Mouse (Mus musculus): ENCODE measurements around the gene Zfp711. TPM values are rescaled to one million over a fixed set of nuclear protein-coding genes. Genes with fewer than 3 reads are reported as not detected.
A peak's percentile ranks its signal among the peaks of the same experiment; 100 is the strongest.

Zfp711 gene
- 7.7 and 9.0 TPM in 2 replicates for polyA plus RNA-seq (2015; fragmentation: Nextera tagmentation; extraction: Ambion mirVana)

- Histone ChIP-seq H3K9me3 (no peaks in the 10 kb centered on the region), H3K36me3 (no peaks in the 10 kb centered on the region), H3K4me3 (replicated peaks) (peak within 1 kb of the TSS; percentile 61), H3K27me3 (replicated peaks) (no peaks in the 10 kb centered on the region), H3K4me1 (replicated peaks) (no peaks in the 10 kb centered on the region), H3K4me2 (replicated peaks) (peak within 1 kb of the TSS; percentile 53), H3K27ac (peak within 1 kb of the TSS; percentile 60), H3K9ac (peak within 1 kb of the TSS; percentile 64)
- peak; percentile 97 for ATAC-seq
- WGBS = 21% methylated on average over 72 of the region's 79 CpGs
These were observed at the start of gene Zfp711 for GRCm38 (mm10) chrX:112600511-112601305. Zfp711 (plus strand) TSS chrX:112600526.

GRCm38 (mm10) chrX:112567716-112568115 lies 32.6 kb upstream of the Zfp711 start:
- 75% methylated on average over 2 of the region's 2 CpGs for WGBS
- Histone ChIP-seq H3K4me3 (replicated peaks) (no peak overlapping the region), H3K4me1 (replicated peaks) (no peaks in the 10 kb centered on the region), H3K27me3 (replicated peaks) (no peaks in the 10 kb centered on the region), H3K36me3 (no peaks in the 10 kb centered on the region), H3K27ac (no peak overlapping the region), H3K9me3 (no peaks in the 10 kb centered on the region), H3K4me2 (replicated peaks) (no peak overlapping the region), H3K9ac (no peak overlapping the region)
- ATAC-seq = no peak

GRCm38 (mm10) chrX:112601306-112602120 lies 1.2 kb downstream of the Zfp711 start:
- H3K4me2 ChIP-seq (replicated peaks) = peak overlapping the region; percentile 53
- no peaks in the 10 kb centered on the region for H3K27me3 ChIP-seq (replicated peaks)
- H3K36me3 ChIP-seq = no peaks in the 10 kb centered on the region
- ATAC-seq = peak; percentile 75
- H3K9ac ChIP-seq = peak overlapping the region; percentile 64
- peak overlapping the region; percentile 60 for H3K27ac ChIP-seq
- peak overlapping the region; percentile 61 for H3K4me3 ChIP-seq (replicated peaks)
- no peaks in the 10 kb centered on the region for H3K9me3 ChIP-seq
- H3K4me1 ChIP-seq (replicated peaks) = no peaks in the 10 kb centered on the region
- 14% methylated on average over 66 of the region's 81 CpGs for WGBS

- Histone ChIP-seq H3K27me3 (replicated peaks) (no peaks in the 10 kb centered on the region), H3K4me2 (replicated peaks) (no peak overlapping the region), H3K4me3 (replicated peaks) (no peak overlapping the region), H3K9ac (no peak overlapping the region), H3K9me3 (no peaks in the 10 kb centered on the region), H3K27ac (no peak overlapping the region), H3K4me1 (replicated peaks) (no peaks in the 10 kb centered on the region), H3K36me3 (no peaks in the 10 kb centered on the region)
- ATAC-seq = no peak
- 18% methylated on average over 1 of the region's 1 CpGs for WGBS
These were observed 75.2 kb downstream of the Zfp711 start for GRCm38 (mm10) chrX:112675525-112675924.

- no peak for ATAC-seq
- H3K27ac ChIP-seq = no peak overlapping the region
These were observed 80.3 kb downstream of the Zfp711 start for GRCm38 (mm10) chrX:112680605-112681004.

More at GRCm38 (mm10) chrX:112680605-112681004, 80.3 kb downstream of the Zfp711 start:
- Histone ChIP-seq H3K9ac (no peak overlapping the region), H3K4me2 (replicated peaks) (no peak overlapping the region), H3K4me1 (replicated peaks) (no peaks in the 10 kb centered on the region), H3K27me3 (replicated peaks) (no peaks in the 10 kb centered on the region), H3K9me3 (no peaks in the 10 kb centered on the region), H3K36me3 (no peaks in the 10 kb centered on the region), H3K4me3 (replicated peaks) (no peak overlapping the region)
- 43% methylated on average over 5 of the region's 5 CpGs for WGBS

Other genes starting within 250 kb of the Zfp711 start
- not detected in 2 replicates for gene Satl1, start 193.7 kb upstream of the Zfp711 start, polyA plus RNA-seq (2015; fragmentation: Nextera tagmentation; extraction: Ambion mirVana)
- gene 2010106E10Rik, start 105.3 kb upstream of the Zfp711 start, polyA plus RNA-seq (2015; fragmentation: Nextera tagmentation; extraction: Ambion mirVana) = 2.3 and 3.0 TPM in 2 replicates
- gene Pof1b, start 98.1 kb downstream of the Zfp711 start, polyA plus RNA-seq (2015; fragmentation: Nextera tagmentation; extraction: Ambion mirVana) = 3.8 TPM in 2 replicates

All from intestine, embryonic 15.5 days (tissue).